Mouse (Mus musculus) monocyte, adult 5-6 weeks (primary cell): ENCODE measurements around the gene Phldb2. TPM values are rescaled to one million over a fixed set of nuclear protein-coding genes. Genes with fewer than 3 reads are reported as not detected.

Experiments used
- ATAC-seq: fragments of 153-309, 156-312 bp; replicated peaks from 2 replicates; pipeline ENCODE4 v1.8.0; 2017; ENCODE audit warnings: mild to moderate bottlenecking; ENCODE audit not compliant: low TSS enrichment, insufficient number of reproducible peaks, severe bottlenecking, poor library complexity, low FRiP score
- total RNA-seq: library from RNA; stranded (forward); fragments of 200-1000, 200-491, 200-594 nt; gene quantifications from 3 replicates; pipeline ENCODE4 v1.2.3, GENCODE M21; 2017

The Phldb2 gene
- total RNA-seq, 1 experiment from 2014 or later, result not detected

GRCm38 (mm10) chr16:45718296-45718695 lies 235.1 kb downstream of the Phldb2 start:
- no peak for ATAC-seq

- ATAC-seq, result no peak
Observed at GRCm38 (mm10) chr16:45714489-45715150, 238.8 kb downstream of the Phldb2 start.

- ATAC-seq, result no peak
Observed at GRCm38 (mm10) chr16:45713878-45714277, 239.5 kb downstream of the Phldb2 start.

GRCm38 (mm10) chr16:45713261-45713660 lies 240.1 kb downstream of the Phldb2 start:
- no peak for ATAC-seq

GRCm38 (mm10) chr16:45711263-45711662 lies 242.1 kb downstream of the Phldb2 start:
- no peak for ATAC-seq

- no peak for ATAC-seq
Observed at GRCm38 (mm10) chr16:45699301-45699700, 254.1 kb downstream of the Phldb2 start.

- no peak for ATAC-seq
Observed at GRCm38 (mm10) chr16:45697996-45698395, 255.4 kb downstream of the Phldb2 start.

Other genes starting within 250 kb of the Phldb2 start
- not detected in 3 replicates for gene Tagln3, start 229.0 kb downstream of the Phldb2 start, total RNA-seq
- 19.0 to 34.7 TPM (median 24.2 TPM) in 3 replicates for gene Abhd10, start 210.6 kb downstream of the Phldb2 start, total RNA-seq
- gene Plcxd2, start 56.6 kb upstream of the Phldb2 start, total RNA-seq, result 3.2 to 11.4 TPM (median 8.9 TPM) in 3 replicates
- gene Cd96, start 166.7 kb upstream of the Phldb2 start, total RNA-seq, result 15.3 to 51.1 TPM (median 22.0 TPM) in 3 replicates
- 2.2 to 4.3 TPM (median 3.3 TPM) in 3 replicates for gene Gm4737, start 201.5 kb upstream of the Phldb2 start, total RNA-seq